Mouse (Mus musculus) hindbrain, embryonic 13.5 days (tissue): Measurements from ENCODE around the gene Icam1. TPM values are rescaled to one million over a fixed set of nuclear protein-coding genes. Genes with fewer than 3 reads are reported as not detected.
A peak's percentile ranks its signal among the peaks of the same experiment; 100 is the strongest.

ENCODE experiments used
- ATAC-seq: fragments of 200-750 bp; cut with Nextera tagmentation; 2 replicates; pipeline ENCODE4 v1.8.0; 2017; ENCODE audit warnings: moderate TSS enrichment; ENCODE audit not compliant: low FRiP score
- H3K27ac ChIP-seq: fragments of 300-500 bp; sonication (generic); 2 replicates; pipeline ENCODE4 v1.5.1; 2015; ENCODE audit warnings: inconsistent platforms, mild to moderate bottlenecking, moderate library complexity
- H3K27me3 ChIP-seq: fragments of 300-500 bp; sonication (generic); 2 replicates; pipeline ENCODE4 v1.6.1; 2015; ENCODE audit warnings: mild to moderate bottlenecking, inconsistent platforms
- H3K36me3 ChIP-seq: fragments of 300-500 bp; sonication (generic); 2 replicates; pipeline ENCODE4 v1.6.1; 2015; ENCODE audit warnings: mild to moderate bottlenecking, inconsistent platforms
- H3K4me1 ChIP-seq: fragments of 300-500 bp; sonication (generic); replicated peaks from 2 replicates; pipeline ENCODE4 v1.6.1; 2015; ENCODE audit warnings: inconsistent platforms
- H3K4me2 ChIP-seq: fragments of 300-500 bp; sonication (generic); 2 replicates; pipeline ENCODE4 v1.6.1; 2015; ENCODE audit warnings: inconsistent platforms, mild to moderate bottlenecking, moderate library complexity
- H3K4me3 ChIP-seq: fragments of 300-500 bp; sonication (generic); 2 replicates; pipeline ENCODE4 v1.5.1; 2015; ENCODE audit warnings: mild to moderate bottlenecking, inconsistent platforms
- H3K9ac ChIP-seq: fragments of 300-500 bp; sonication (generic); 2 replicates; pipeline ENCODE4 v1.6.1; 2015; ENCODE audit warnings: mild to moderate bottlenecking, inconsistent platforms
- H3K9me3 ChIP-seq: fragments of 300-500 bp; sonication (generic); 2 replicates; pipeline ENCODE4 v1.6.1; 2016; ENCODE audit warnings: inconsistent platforms
- WGBS: fragments of 180-500 bp; shearing (Covaris S2); methylation state at CpG from one replicate; pipeline ENCODE4 v1.1.7; 2015; 5-methylcytosine and 5-hydroxymethylcytosine counted together
- microRNA counts: library from miRNA; unstranded; fragments of <30 nt; microRNA quantifications from one replicate; lab custom pipeline; 2016
- microRNA-seq: library from miRNA; unstranded; fragments of <30 nt; microRNA quantifications from one replicate; pipeline ENCODE4, GENCODE M21; 2016
- polyA plus RNA-seq: library from polyadenylated mRNA; unstranded; fragments of >200 nt; fragmentation: Nextera tagmentation; extraction: Ambion mirVana; gene quantifications from 2 replicates; pipeline ENCODE4 v1.2.1, GENCODE M21; 2015

Gene Icam1
- polyA plus RNA-seq, 1 experiment from 2014 or later, result 3.4 TPM

GRCm38 (mm10) chr9:21075625-21076024, 59.8 kb downstream of the Icam1 start:
- Histone ChIP-seq H3K4me1 (peaks cover 27% of the 10 kb centered on the region), H3K27me3 (no peaks in the 10 kb centered on the region), H3K4me2 (no peak overlapping the region), H3K9ac (no peak overlapping the region), H3K27ac (no peak overlapping the region), H3K9me3 (no peaks in the 10 kb centered on the region), H3K36me3 (peaks cover 70% of the 10 kb centered on the region), H3K4me3 (no peak overlapping the region)
- WGBS, result 91% methylated on average over 3 of the region's 3 CpGs
- ATAC-seq, result no peak

MicroRNAs within 50 kb of the gene (microRNA counts, 519-probe panel; counts per million panel counts)
- 3,632 counts per million, percentile 50 among the panel's probes with 10 or more counts for microRNA mmu-miR-1900 (lab: Ali Mortazavi, UCI)

Small RNA genes lying within 50 kb of the gene (microRNA-seq; reads per million reads assigned to microRNA genes)
- gene Mir1900 (not detected), gene Mir7082 (0.93 reads per million)

Other genes starting within 250 kb of the Icam1 start
- 0.36 and 0.44 TPM in 2 replicates for gene Col5a3, start 200.9 kb upstream of the Icam1 start, polyA plus RNA-seq
- not detected in 2 replicates for gene Rdh8, start 197.5 kb upstream of the Icam1 start, polyA plus RNA-seq
- gene A230050P20Rik, start 147.3 kb upstream of the Icam1 start, polyA plus RNA-seq, result 1.9 and 2.3 TPM in 2 replicates
- 9.8 and 10.1 TPM in 2 replicates for gene Angptl6, start 136.3 kb upstream of the Icam1 start, polyA plus RNA-seq
- 46.9 and 50.3 TPM in 2 replicates for gene Ppan, start 127.8 kb upstream of the Icam1 start, polyA plus RNA-seq
- gene Eif3g, start 117.4 kb upstream of the Icam1 start, polyA plus RNA-seq, result 252 and 265 TPM in 2 replicates
- 65.1 and 65.8 TPM in 2 replicates for gene Dnmt1, start 56.1 kb upstream of the Icam1 start, polyA plus RNA-seq
- 11.0 and 14.3 TPM in 2 replicates for gene S1pr2, start 39.2 kb upstream of the Icam1 start, polyA plus RNA-seq
- gene Mrpl4, start 13.2 kb upstream of the Icam1 start, polyA plus RNA-seq, result 98.2 and 104 TPM in 2 replicates
- 0.21 TPM in 1 of 2 replicates, not detected in the other for gene Icam4, start 13.4 kb downstream of the Icam1 start, polyA plus RNA-seq
- gene Icam5, start 16.1 kb downstream of the Icam1 start, polyA plus RNA-seq, result 0.58 and 0.80 TPM in 2 replicates
- 0.92 and 1.9 TPM in 2 replicates for gene Zglp1, start 51.1 kb downstream of the Icam1 start, polyA plus RNA-seq
- 1.9 and 2.4 TPM in 2 replicates for gene Gm49373, start 57.1 kb downstream of the Icam1 start, polyA plus RNA-seq
- gene Fdx1l, start 57.6 kb downstream of the Icam1 start, polyA plus RNA-seq, result 57.3 and 63.1 TPM in 2 replicates
- gene Gm38431, start 76.0 kb downstream of the Icam1 start, polyA plus RNA-seq, result 0.92 and 2.8 TPM in 2 replicates
- 28.3 and 32.5 TPM in 2 replicates for gene Raver1, start 76.0 kb downstream of the Icam1 start, polyA plus RNA-seq
- 12.4 and 12.8 TPM in 2 replicates for gene Tyk2, start 115.3 kb downstream of the Icam1 start, polyA plus RNA-seq
- gene Cdc37, start 134.0 kb downstream of the Icam1 start, polyA plus RNA-seq, result 221 and 223 TPM in 2 replicates
- gene Pde4a, start 149.7 kb downstream of the Icam1 start, polyA plus RNA-seq, result 17.6 and 18.8 TPM in 2 replicates
- 61.8 and 64.7 TPM in 2 replicates for gene Keap1, start 223.4 kb downstream of the Icam1 start, polyA plus RNA-seq
- 2.8 and 3.4 TPM in 2 replicates for gene S1pr5, start 232.5 kb downstream of the Icam1 start, polyA plus RNA-seq
- 51.1 and 51.8 TPM in 2 replicates for gene Atg4d, start 249.3 kb downstream of the Icam1 start, polyA plus RNA-seq